Mouse (Mus musculus) ovary, postnatal 10 days (tissue): Measurements from ENCODE around the gene Slc35f1.

Source experiments
- DNase-seq: peaks from one replicate; pipeline ENCODE4 v3.0.0; 2022; ENCODE audit warnings: low spot score

Gene Slc35f1

DNA sequence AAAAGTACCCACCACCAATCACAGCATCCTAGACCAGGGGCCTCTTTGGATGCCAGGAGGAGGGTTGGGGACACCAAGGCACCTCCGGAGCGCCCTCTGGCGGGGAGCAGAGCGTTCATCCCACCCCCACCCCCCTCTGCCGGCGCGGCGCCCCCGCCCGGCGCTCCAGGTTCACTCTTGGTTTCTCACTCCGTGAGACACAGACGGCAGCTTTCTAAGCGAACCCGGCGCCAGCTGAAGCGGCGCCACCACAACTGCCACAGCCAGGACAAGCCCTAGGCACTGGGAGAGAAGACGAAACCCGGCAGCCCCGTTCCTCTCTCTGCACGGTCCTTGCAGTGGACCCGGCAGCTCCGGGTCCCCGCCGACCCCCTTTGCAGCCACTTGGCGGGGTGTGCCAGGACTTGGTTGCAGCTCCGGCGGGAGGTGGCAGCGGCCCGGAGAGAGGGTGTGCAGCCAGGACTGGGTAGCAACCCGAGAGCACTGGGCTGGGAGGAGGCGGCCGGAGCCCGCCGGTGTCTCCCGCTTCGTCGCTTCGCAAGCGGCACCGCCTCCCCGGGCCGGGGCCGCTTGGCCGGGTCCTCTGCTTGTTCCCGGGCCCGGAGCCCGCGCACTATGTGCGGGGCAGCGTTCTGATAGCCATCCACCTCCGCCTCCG is at the start of gene Slc35f1:
Slc35f1 (plus strand) TSS at position 200 of the 658 bp plus-strand sequence.
- DNase-seq: peak; percentile 35

DNA sequence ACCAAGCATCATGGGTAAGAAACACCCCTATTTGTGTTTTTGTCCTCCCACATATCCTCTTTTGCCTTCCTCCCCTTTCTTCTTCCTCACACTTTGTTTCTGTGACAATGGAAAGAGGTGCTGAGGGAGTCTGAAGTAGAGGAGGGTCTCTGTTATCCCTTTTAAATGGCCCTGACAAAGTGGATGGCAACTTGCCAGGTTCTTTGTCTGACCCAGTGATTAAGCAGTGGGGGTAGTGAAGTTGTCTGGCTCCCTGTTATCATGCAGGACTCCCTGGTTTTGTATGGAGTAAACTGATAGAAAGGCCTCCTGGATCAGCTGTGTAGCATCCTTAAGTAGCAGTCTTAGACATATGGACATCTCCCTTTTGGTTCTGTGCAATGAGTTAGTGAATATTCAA is 19.1 kb upstream of the Slc35f1 start:
- no peak for DNase-seq

DNA sequence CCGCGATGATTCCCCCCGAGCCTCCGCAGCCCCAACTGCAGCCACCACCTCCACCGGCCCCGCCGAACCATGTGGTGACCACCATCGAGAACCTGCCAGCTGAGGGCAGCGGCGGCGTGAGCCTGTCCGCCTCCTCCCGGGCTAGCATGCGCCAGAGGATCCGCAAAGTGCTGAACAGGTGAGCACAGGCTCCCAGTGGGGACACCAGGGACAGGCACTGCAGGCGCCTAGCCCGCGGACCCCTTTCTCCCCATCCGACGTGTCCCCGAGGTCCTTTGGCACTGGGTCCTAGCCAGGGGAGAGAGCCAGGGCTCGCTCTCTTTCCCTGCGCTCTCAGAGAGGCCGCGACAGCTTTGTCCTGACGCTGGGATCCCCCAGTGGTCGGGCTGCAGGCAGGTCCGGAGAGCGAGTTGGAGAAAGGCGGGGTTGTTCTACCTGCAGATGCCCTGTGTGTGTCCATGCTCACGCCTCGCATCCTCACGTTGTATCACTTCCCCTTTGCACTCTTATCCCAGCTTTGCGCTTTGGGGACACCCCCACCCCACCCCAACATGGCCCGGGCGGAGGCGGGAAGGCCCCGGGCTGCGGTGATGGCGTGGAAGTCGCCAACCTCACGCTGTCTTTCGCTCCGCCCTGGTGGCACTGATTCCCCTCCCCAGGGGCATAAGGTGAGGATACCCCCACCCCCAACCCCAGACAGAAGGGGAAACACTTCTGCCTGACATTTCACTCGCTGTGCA is 829 bp downstream of the Slc35f1 start:
- peak; percentile 13 for DNase-seq

DNA sequence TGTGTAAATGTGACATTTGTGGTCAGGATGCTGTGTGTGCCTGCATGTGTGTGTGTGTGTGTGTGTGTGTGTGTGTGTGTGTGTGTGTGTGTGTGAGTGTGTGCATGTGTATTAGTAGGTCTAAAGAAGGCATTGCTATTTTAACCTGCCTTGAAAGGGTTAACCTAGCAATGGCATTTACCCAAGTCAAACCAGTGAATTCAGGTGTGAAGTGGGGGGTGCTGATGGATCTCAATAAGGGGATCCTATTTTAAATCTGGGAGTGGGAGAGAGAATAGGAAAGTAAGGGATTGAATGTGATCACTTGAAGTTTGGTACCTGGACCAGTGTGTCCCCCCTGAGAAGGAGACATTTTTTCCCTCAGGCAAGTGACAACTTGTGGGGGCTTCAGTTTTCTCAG is 13.4 kb downstream of the Slc35f1 start:
- no peak for DNase-seq

DNA sequence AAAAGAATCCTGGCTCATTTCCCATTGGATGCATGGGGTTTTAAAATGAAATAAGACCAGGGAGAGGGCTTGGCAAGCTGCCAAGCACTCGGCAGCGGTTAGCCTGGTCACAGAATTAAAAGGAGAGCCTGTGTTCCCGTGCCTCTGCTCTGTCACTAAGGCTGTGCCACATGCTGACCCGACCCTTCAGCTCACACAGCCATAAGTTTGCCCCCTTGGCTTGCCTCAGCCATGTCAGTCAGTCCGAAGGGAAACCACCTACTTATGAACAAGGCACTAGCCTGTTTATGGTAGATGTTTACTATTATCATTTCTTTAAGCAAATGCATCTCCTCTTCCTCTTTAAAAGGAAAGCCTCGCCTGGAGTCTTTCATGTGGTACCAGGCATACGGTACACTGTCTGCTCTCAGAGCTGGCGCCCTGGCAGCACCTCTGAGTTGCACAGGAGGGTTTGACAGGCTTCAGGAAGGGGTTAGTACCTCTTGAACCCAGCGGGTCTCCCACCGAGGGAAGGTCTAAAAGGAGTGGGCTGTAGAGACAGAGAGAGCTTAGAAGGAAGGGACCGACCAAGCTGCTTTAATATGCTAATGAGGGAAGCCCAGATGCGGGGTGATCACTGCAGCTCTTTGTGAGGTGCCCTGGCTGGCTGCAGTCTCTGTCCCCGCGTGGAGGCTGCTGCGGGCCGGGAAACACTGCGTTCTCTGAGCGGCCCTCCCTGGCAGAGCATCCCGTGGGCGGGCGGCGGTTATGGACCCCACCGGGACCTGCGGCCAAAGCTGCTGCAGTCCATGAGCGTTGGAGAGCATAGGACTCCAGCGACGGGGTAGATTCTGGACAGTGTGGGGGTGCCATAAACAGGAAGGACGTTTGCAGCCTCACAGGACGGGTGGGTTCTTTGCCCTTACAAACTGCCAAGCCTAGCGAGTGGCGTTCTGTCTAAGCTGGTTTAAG is 14.0 kb downstream of the Slc35f1 start:
- no peak for DNase-seq

DNA sequence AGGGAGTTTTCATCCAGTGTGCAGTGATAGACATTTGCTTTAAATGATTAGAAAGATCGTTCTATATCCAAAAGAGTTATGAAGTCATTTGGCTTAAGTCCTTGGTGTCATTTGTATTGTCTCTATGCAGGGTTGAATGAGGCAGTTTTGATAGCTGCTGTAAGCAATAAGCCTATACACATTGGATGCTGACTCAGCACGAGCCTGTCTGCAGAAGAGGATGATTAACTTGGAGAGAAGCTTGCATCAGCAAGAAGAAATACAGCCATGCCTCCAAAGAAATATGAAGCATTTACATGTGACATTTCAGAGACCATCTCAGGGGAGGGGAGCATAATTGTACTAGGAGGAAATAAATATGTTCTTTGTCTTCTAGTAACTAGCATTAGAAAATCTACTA is 19.1 kb downstream of the Slc35f1 start:
- no peak for DNase-seq

DNA sequence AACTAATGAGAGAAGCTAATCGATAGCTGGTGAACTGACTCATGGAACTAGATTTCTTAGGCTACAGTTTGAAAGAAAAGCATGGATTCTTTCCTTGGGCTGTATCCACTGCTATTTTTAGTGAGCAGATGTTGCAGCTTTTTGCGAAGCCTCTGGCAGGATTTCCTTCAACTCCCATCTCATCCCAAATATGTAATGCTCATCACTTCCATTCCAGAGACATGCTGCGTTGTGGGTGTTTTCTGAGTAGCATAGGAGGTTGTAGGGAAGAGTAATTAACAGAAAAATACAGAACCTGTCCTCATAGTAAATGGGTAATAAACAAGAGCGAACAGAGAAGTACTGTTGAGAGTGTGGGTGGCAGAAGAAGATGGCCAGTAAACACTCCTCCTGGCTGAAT is 21.8 kb downstream of the Slc35f1 start:
- DNase-seq: no peak

DNA sequence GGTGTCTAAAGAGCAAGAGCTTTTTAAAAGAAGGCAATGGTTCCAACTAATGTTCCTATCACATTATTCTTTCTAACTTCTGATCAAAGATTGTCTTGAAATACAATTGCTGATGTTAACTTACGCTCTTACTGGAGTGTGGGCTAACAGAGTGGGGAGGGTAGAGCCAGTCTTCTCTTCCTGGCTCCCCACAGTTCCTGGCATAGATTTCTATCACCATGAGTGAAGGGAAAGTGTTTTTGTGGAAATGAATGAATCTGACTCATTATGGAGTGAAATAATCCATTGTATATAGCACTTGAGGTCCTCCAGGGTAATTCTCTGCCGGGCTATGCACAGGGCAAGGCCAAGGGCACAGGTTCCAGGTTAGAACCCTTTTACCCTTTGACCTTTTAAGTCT is 24.2 kb downstream of the Slc35f1 start:
- no peak for DNase-seq

DNA sequence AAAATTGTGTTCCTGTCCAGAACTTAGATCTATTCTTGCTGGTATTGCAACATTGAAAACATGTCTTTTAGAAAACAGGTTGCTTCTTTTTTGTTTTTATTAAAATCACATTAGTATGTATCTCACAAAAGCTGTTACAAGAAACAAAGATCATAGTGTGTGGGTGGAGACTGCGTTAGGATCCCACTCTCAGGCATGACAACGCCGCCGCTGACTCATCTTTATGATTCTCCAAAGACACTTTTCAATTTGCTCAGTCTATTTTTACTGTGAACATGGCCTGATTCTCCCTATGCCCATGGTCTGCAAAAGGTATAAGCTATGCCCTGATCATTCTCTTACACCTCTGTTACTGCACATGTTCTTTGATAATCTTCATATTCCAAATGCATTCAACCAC is 24.8 kb downstream of the Slc35f1 start:
- DNase-seq: no peak

DNA sequence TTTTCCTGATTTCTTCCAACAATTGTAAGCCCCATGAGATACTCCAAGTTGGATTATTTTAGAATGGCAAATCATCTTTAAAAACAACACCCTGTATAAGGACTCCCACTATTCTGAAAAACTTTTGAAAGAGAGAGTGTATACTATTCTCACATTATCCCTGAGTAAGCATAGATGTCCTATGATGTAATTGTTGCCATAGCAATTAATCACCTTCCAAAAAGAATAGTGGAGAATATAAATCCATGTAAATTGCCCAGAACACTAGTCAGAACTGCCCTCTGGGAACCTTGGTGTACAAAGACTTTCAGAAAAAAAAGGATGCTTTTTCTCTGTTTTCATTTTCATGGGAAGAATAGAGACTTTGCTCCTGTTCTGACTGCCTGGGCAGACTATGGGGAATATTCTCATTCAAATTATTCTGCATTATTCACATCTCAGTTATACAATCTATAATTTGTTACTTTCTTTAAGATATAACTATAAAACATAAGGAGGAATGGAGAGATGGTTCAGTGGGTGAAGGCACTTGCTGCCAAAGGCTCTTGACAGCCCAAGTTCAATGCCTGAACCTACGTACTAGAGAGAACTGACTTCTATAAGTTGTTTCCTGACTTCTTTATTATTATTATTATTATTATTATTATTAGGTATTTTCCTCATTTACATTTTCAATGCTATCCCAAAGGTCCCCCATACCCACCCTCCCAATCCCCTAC is 28.0 kb downstream of the Slc35f1 start:
- DNase-seq: no peak

DNA sequence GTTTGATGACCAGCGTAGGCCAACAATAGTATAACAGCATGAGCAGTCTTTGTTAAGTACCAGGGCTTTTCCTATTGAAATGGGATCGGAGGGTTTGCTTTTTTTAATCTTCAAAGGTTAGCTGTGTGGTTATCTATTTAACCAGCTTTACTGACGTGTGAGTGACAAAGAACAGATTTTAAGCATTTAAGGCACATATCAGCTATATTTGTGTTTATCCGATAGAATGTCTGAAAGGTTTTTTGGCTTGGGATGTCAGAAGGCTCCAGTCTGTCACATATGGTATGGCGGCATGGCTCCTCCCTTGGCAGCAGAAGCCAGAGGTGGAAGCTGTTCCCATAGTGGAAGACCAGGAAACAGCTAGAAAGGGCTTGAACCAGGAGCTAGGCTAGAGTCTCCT is 36.3 kb downstream of the Slc35f1 start:
- no peak for DNase-seq

DNA sequence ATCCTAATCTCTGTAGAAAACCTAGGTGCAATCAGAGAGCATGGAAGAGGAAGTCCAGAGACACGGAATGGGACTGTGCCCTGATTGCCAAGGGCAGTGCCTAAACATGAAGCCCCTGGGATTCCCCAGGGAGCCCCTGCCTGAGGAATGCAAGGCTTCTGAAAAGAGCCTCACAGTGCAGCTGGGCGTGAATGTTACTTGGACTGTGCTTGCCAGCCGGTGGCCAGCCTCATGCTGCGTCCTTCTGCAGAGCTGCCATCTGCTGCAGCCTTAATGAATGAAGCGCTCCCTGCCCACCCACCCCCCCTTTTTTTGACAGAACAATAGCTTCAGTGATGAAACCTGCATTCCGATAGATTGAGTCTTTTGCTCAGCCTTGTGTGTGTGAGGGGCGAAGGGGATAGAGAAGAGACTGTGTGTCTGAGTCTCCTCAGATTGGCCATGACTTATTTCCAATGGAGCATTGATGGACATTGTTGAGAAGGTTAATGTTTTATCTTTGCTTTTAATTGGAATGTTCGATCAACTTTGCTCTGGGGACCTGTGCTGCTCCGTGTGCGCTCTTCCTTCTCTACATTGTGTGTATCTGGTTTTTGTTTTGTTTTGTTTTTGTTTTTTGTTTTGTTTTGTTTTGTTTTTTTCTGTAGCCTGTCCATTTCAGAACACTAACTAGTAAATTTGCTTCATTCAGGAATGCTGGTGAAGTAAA is 52.5 kb downstream of the Slc35f1 start:
- DNase-seq: no peak

DNA sequence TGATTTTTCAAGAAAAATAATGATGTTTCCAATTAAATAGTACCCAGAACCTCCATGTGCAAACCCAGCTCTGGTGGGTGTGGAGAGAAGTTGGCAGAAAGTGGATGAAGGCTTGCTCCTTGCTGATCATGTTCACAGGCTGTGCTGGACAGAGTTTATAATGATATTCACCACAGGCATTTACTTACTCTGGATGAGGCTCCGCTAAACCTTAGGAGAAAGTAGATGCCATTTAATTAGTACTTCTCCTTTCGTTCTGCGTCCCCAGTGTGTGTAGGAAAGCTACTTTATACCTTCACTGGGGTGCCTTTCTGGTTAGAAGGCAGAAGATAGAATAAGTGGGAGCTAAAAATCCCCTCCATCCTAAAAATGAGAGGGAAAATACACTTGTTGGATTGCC is 53.5 kb downstream of the Slc35f1 start:
- no peak for DNase-seq

DNA sequence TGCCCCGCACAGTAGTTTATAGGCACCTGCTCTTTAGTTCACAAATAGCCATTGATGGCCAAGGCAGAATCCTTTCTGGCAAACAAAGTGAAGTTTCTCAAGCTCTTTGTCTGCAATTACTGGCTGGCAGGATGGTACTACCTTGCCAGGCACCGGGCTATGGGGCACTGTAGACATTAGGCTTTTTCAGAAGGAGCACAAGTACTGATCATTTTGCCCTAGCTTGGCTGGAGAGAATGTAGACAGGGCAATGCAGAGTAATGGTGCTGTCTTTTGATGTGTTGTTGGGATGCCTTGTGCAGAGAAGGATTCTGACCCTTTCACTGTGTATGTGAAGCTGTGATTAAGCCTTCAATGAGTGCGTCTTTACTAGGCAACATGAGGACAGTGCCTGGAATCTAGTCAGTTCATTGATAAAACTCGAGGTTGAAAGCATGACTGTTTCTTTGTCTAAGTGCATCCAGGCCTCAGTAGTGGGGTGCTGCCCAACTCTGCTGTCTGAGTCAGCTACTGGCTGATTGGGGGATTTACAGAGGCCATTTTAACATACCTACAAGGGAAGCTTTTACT is 57.8 kb downstream of the Slc35f1 start:
- DNase-seq: no peak

DNA sequence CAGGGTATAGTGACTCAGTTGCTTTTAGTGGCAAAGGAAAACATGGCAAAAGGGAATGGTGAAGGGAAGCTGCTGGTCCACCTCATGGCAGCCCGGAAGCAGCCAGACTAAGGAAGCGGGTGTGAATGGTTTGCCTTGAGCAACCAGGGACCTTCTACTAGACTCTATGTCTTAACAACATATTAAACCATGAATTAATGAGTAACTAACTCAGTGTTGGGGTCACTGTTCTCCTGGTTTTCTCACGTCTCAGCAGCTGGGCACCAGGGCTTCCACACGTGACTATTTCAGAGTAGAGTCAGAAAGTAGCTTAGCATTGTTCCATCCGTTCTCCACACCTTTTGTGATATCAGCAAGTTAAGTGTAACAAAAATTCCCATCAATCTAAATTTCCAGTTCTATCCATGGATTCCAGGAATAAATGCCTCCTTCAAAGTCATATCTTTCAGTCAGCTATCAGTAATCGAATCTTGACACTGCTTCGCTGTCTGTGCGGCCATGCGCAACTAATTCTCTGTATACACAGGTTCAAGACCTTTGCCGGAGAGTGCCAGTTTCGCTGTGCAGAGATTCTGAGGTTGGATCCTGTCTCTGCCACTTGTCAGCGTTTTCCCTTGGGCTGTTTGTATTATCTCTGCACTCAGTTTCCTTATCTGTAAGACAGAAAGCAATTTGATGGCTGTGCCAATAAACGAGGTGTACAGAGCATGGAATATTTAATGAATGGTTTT is 65.8 kb downstream of the Slc35f1 start:
- no peak for DNase-seq

DNA sequence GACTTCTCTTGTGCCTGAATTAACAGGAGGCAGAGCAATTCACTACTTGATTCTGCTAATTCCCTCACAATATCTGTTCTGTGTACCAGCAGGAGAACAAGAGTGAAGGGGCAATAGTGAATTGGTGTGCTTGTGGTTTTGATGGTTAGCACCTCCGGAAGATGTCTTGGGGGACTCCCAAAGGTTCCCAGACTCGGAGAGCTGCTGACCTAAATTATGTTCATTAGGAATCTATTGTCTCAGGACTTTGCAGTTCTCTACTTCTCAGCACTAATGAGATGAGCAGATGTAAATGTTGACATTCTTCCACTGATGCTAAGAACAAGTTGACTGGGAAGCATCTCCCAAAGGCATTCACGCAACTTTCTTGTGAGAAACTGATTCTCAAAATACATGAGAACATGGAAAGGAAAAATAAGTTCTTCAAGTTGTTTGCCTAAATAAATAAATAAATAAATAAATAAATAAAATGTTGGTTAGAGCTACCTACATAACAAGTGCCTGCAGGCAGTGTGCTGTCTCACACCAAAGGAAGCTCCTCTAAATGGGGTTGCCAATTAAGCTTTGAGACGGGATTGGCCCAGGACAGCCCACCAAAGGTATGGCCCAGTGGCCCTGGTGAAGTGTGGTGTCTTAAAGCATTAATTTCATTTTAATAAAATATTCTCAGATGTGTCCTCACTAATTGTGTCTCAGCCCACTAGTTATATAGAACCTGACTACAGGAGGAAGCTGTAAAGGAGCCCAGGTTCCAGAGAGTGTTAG is 67.3 kb downstream of the Slc35f1 start:
- no peak for DNase-seq

DNA sequence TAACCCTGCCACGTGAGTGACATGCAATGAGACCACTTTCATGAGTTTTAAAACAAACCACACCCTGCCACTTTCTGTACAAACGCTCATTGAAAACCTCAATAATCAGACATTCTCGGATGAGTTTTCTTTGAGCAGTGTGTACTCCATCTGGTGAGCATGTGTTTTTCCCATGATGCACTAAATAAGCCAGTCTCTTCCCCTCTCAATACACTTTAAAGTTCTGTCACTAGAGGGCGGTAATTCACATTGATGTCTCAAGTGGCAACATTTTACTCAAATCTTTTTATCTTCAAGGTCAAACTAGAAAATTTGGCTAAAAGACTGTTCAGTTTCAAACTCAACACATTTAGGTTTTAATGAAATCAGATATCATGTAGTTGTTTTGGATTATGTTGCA is 68.3 kb downstream of the Slc35f1 start:
- no peak for DNase-seq

DNA sequence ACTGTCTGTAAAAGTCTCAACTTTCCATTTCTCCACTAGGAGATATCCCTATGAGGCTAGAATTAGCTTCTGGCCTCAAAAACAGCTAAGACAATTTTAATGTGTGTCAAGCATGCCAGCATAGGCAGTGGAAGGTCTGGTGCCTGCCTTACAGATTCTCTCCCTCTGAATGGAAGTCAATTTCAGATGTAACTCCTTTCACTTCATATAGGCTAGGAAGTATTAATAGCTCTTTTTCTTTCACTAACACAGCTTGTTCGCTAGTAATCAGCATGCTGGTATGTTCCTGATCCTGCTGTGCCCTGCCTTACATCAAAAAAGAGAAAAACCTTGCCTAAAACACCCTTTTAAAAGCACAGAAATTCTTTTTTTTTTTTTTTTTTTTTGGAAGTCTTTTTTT is 70.2 kb downstream of the Slc35f1 start:
- no peak for DNase-seq

DNA sequence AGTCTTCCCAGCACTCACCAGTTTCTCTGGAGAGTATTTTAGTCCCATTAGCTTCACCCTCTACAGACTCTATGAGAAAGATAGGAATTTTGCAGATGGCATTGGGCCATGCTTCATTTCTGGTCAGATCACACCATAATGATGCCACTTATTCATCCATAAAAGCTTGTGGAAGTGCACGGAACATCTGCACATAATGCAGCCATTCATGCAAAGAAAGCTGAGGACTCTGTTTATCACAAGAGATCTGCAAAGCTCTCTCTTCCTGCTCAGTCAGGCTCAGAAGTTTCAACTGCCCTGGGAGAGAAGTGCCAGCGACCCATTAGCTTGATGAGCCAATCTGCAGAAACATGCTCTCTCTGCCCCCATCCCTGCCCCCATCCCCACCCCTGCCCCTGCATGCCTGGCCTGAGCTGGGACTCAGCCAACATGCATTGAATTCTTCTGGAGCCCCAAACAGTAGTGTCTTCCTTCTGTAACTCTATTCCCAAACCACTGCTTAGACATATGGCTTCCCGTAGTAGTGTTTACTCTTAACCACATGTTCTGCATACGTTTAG is 89.7 kb downstream of the Slc35f1 start:
- DNase-seq: no peak
